Mouse (Mus musculus): ENCODE data around the gene Nln.

DNA sequence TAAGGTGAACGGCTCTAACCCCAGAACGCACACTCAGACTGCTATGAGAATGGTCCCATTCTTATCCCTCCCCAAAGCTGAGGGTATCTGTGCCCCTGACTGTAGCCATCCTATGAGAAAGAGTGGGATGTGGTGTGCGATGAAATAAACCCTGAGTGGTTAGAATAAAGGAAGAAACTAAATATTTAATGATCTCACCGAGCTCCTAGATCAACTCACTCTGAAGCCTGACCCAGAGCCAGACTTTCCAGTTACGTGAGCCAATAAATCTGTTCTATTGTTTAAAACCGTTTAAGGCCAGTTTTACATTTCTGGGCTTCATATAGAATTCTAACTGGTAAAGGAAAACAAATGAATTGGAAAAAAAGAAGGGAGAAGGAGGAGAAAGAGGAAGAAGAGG is 32.4 kb downstream of the Nln start:
- TF ChIP-seq CTCF (IDR thresholded peaks at IDR 0.05; ENCODE audit: low read depth) (no peak), EP300 (IDR thresholded peaks at IDR 0.05; ENCODE audit: low read depth) (no peak)
